ENCODE assay signal across 20 mouse cellular contexts in the genomic region with DNA sequence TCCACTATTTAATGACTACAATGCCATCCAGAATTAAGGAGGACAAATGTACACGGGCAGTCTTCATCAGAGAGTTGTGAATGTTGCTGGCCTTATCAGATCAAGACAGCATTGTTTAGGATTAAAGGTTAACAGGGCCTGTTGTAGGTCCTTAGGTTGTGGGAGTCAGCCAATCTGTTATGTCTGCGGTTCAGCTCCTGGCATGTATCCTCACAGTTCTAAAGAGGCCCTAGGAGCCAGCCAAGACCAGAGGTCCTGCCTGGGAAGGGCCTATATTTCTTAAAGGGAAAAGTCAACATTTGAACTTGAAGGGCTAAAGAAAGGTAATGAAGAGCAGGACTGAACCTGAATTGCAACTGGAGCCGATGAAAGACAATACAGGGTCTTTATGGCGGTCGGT. TPM values are rescaled to one million over a fixed set of nuclear protein-coding genes. Genes with fewer than 3 reads are reported as not detected.
"Had no signal": no experiment of that assay in that cellular context is flagged by ENCODE, and none has a peak within 500 bp of the region (broad histone marks: within the 10 kb centered on the region; RNA-seq: fewer than 3 reads in every experiment).

No protein-coding gene starts in this region.

- H3K4me2 ChIP-seq: liver, embryonic 13.5 days had no signal

- H3K4me3 ChIP-seq: left cerebral cortex, adult 2 months; liver, embryonic 13.5 days; megakaryocyte, embryonic 14.5 days; midbrain, embryonic 10.5 days had no signal

- H3K9ac ChIP-seq: liver, embryonic 13.5 days had no signal

- H3K27me3 ChIP-seq: liver, embryonic 13.5 days; megakaryocyte, embryonic 14.5 days had no signal

- H3K9me3 ChIP-seq: liver, embryonic 13.5 days; megakaryocyte, embryonic 14.5 days; midbrain, embryonic 10.5 days had no signal

- H3K4me1 ChIP-seq: liver, embryonic 13.5 days; megakaryocyte, embryonic 14.5 days had no signal

- ATAC-seq: hindbrain, postnatal 0 days; inflammation-experienced regulatory T-cells, adult 6 months had no signal

- H3K27ac ChIP-seq: hindbrain, postnatal 0 days; kidney, postnatal 0 days; left cerebral cortex, adult 2 months; liver, embryonic 13.5 days; midbrain, embryonic 10.5 days; stomach, postnatal 0 days had no signal

- H3K36me3 ChIP-seq: liver, embryonic 13.5 days had no signal

- DNase-seq: kidney, adult 18-20 months; kidney, adult 9 months; kidney, postnatal 36 days; layer of hippocampus, postnatal 36 days; liver, embryonic 13.5 days; lung, postnatal 36 days; midbrain, embryonic 14.5 days; right cerebral cortex, adult 18-20 months; right cerebral cortex, postnatal 14 days; right cerebral cortex, postnatal 4 days; thymus, adult 2 months; thymus, postnatal 14 days; thymus, postnatal 4 days had no signal

RNA-seq across cellular contexts. Expression of a gene that starts 13.7 kb away (rescaled TPM):
- polyA plus RNA-seq: inflammation-experienced regulatory T-cells, adult 6 months had no signal
